8 mouse cellular contexts compared by ENCODE assay signal in genomic region chr11:4865645-4866251, GRCm38 (mm10). TPM values are rescaled to one million over a fixed set of nuclear protein-coding genes. Genes with fewer than 3 reads are reported as not detected.
DNase-seq lines count a peak whose midpoint lies in the region.

No protein-coding gene starts in this region.

- peak; percentile 66 for DNase-seq in gastrocnemius, adult 18-20 months (ENCODE audit: low spot score)
- no peak for DNase-seq in gastrocnemius, postnatal 25 days
- DNase-seq in 416B (ENCODE audit: low read depth) (peak; percentile 85), adipocyte (ENCODE audit: low spot score) (peak; percentile 86)
- peak; percentile 90 for DNase-seq in embryo, embryonic 10 days (ENCODE audit: low spot score)
- DNase-seq in kidney, postnatal 14 days, result peak; percentile 77
- peak; percentile 79 for DNase-seq in lung, postnatal 14 days
- DNase-seq in spleen, postnatal 4 days (ENCODE audit: low spot score in 2 of 2), result peak; percentile 60 to 81

RNA-seq across cellular contexts. Expression of gene Nipsnap1, which starts 8.0 kb away (rescaled TPM):
- under 1 TPM; 0.57 to 1.00 TPM for total RNA-seq in gastrocnemius, adult 18-20 months (2021)
- total RNA-seq in gastrocnemius, postnatal 25 days (2021), result 1 to 10 TPM in 1 of 2 experiments, under 1 TPM in 1; 0.64 to 1.1 TPM

RNA-seq across cellular contexts. Expression of gene Nf2, which starts 16.4 kb away (rescaled TPM):
- 10 to 100 TPM; 51.1 to 55.6 TPM for total RNA-seq in gastrocnemius, adult 18-20 months (2021)
- total RNA-seq in gastrocnemius, postnatal 25 days (2021), result 10 to 100 TPM; 42.0 to 46.6 TPM

RNA-seq across cellular contexts. Expression of gene Thoc5, which starts 29.4 kb away (rescaled TPM):
- total RNA-seq in gastrocnemius, adult 18-20 months (2021), result 10 to 100 TPM; 14.8 to 15.6 TPM
- total RNA-seq in gastrocnemius, postnatal 25 days (2021), result 10 to 100 TPM; 11.7 to 14.5 TPM
